Mouse (Mus musculus) brown adipose tissue, adult 24 weeks (tissue): ENCODE results near the gene Acap2. TPM values are rescaled to one million over a fixed set of nuclear protein-coding genes. Genes with fewer than 3 reads are reported as not detected.
A peak's percentile ranks its signal among the peaks of the same experiment; 100 is the strongest.

Experiments
- H3K27ac ChIP-seq: fragments of 200-500 bp; replicated peaks from 2 replicates; pipeline ENCODE4 v1.5.1; 2012; ENCODE audit warnings: low read depth, mild to moderate bottlenecking, low read length
- H3K4me1 ChIP-seq: fragments of 200-500 bp; 2 replicates; pipeline ENCODE4 v1.6.1; 2012; ENCODE audit warnings: low read length, mixed read lengths; ENCODE audit not compliant: control insufficient read depth, insufficient read depth, insufficient read length
- H3K4me3 ChIP-seq: fragments of 200-500 bp; 2 replicates; pipeline ENCODE4 v1.5.1; 2012; ENCODE audit warnings: low read depth, mild to moderate bottlenecking, low read length, moderate library complexity; ENCODE audit not compliant: insufficient read depth
- polyA plus RNA-seq: library from polyadenylated mRNA; stranded (reverse); fragments of >200 nt; gene quantifications from 2 replicates; pipeline ENCODE4 v1.2.4, GENCODE M21; 2012; ENCODE audit not compliant: missing spikeins, insufficient read depth, insufficient read length

Acap2 gene
- polyA plus RNA-seq = 9.5 TPM in 2 replicates

- peak within 1 kb of the TSS; percentile 79 for H3K4me3 ChIP-seq
- H3K4me1 ChIP-seq = peaks cover 2% of the 10 kb centered on the region
- H3K27ac ChIP-seq = peak within 1 kb of the TSS; percentile 83
Measured at GRCm38 (mm10) chr16:31200790-31201567, at the start of gene Acap2. TSS of gene Acap2 (minus strand) at chr16:31201245.

- H3K4me1 ChIP-seq = no peaks in the 10 kb centered on the region
- H3K27ac ChIP-seq = no peak overlapping the region
- no peak overlapping the region for H3K4me3 ChIP-seq
Measured at GRCm38 (mm10) chr16:31249401-31249800, 48.4 kb upstream of the Acap2 start.

GRCm38 (mm10) chr16:31248717-31249116 lies 47.7 kb upstream of the Acap2 start:
- no peaks in the 10 kb centered on the region for H3K4me1 ChIP-seq
- H3K27ac ChIP-seq = no peak overlapping the region
- H3K4me3 ChIP-seq = no peak overlapping the region

- no peak overlapping the region for H3K27ac ChIP-seq
- no peak overlapping the region for H3K4me3 ChIP-seq
- H3K4me1 ChIP-seq = no peaks in the 10 kb centered on the region
Measured at GRCm38 (mm10) chr16:31247442-31247841, 46.4 kb upstream of the Acap2 start.

GRCm38 (mm10) chr16:31244053-31244452 lies 43.0 kb upstream of the Acap2 start:
- Histone ChIP-seq H3K4me1 (no peaks in the 10 kb centered on the region), H3K27ac (no peak overlapping the region), H3K4me3 (no peak overlapping the region)

GRCm38 (mm10) chr16:31241433-31241832 lies 40.4 kb upstream of the Acap2 start:
- H3K27ac ChIP-seq = no peak overlapping the region
- H3K4me3 ChIP-seq = no peak overlapping the region
- H3K4me1 ChIP-seq = no peaks in the 10 kb centered on the region

- no peaks in the 10 kb centered on the region for H3K4me1 ChIP-seq
- H3K27ac ChIP-seq = no peak overlapping the region
- no peak overlapping the region for H3K4me3 ChIP-seq
Measured at GRCm38 (mm10) chr16:31240569-31240968, 39.5 kb upstream of the Acap2 start.

GRCm38 (mm10) chr16:31238281-31238680 lies 37.2 kb upstream of the Acap2 start:
- Histone ChIP-seq H3K4me1 (peaks cover 6% of the 10 kb centered on the region; the same call in 1 of the 2 replicates), H3K27ac (no peak overlapping the region), H3K4me3 (no peak overlapping the region)

GRCm38 (mm10) chr16:31235457-31236310 lies 34.6 kb upstream of the Acap2 start:
- no peak overlapping the region for H3K27ac ChIP-seq
- H3K4me1 ChIP-seq = peaks cover 6% of the 10 kb centered on the region; the same call in 1 of the 2 replicates
- 0 out of 2 replicates have a peak overlapping the region, but pooled peaks have one; percentile 14 for H3K4me3 ChIP-seq

- H3K27ac ChIP-seq = no peak overlapping the region
Measured at GRCm38 (mm10) chr16:31234808-31235456, 33.9 kb upstream of the Acap2 start.

GRCm38 (mm10) chr16:31234356-31234755 lies 33.3 kb upstream of the Acap2 start:
- Histone ChIP-seq H3K27ac (peak overlapping the region; percentile 12; the same call in 1 of the 2 replicates), H3K4me1 (peaks cover 6% of the 10 kb centered on the region; the same call in 1 of the 2 replicates), H3K4me3 (peak overlapping the region; percentile 44)

More at GRCm38 (mm10) chr16:31234808-31235456, 33.9 kb upstream of the Acap2 start:
- H3K4me3 ChIP-seq = no peak overlapping the region
- H3K4me1 ChIP-seq = peaks cover 6% of the 10 kb centered on the region; the same call in 1 of the 2 replicates

GRCm38 (mm10) chr16:31233541-31234339 lies 32.7 kb upstream of the Acap2 start:
- peak overlapping the region; percentile 44 for H3K4me3 ChIP-seq

GRCm38 (mm10) chr16:31233167-31233498 lies 32.1 kb upstream of the Acap2 start:
- H3K4me3 ChIP-seq = peak overlapping the region; percentile 44; the same call in 1 of the 2 replicates
- no peak overlapping the region for H3K27ac ChIP-seq
- peaks cover 6% of the 10 kb centered on the region; the same call in 1 of the 2 replicates for H3K4me1 ChIP-seq

More at GRCm38 (mm10) chr16:31233541-31234339, 32.7 kb upstream of the Acap2 start:
- Histone ChIP-seq H3K4me1 (peaks cover 6% of the 10 kb centered on the region; the same call in 1 of the 2 replicates), H3K27ac (peak overlapping the region; percentile 58)

- no peak overlapping the region for H3K4me3 ChIP-seq
- H3K27ac ChIP-seq = no peak overlapping the region
- peaks cover 6% of the 10 kb centered on the region; the same call in 1 of the 2 replicates for H3K4me1 ChIP-seq
Measured at GRCm38 (mm10) chr16:31232491-31233166, 31.6 kb upstream of the Acap2 start.
